Mouse (Mus musculus) forebrain, embryonic 13.5 days (tissue): ENCODE measurements around the gene Gm28308. TPM values are rescaled to one million over a fixed set of nuclear protein-coding genes. Genes with fewer than 3 reads are reported as not detected.

Experiments used
- ATAC-seq: fragments of 200-750 bp; cut with Nextera tagmentation; 2 replicates; pipeline ENCODE4 v1.8.0; 2017
- H3K27ac ChIP-seq: fragments of 300-500 bp; sonication (generic); 2 replicates; pipeline ENCODE4 v1.5.1; 2015; ENCODE audit warnings: inconsistent platforms, mild to moderate bottlenecking, moderate library complexity
- H3K27me3 ChIP-seq: fragments of 300-500 bp; sonication (generic); 2 replicates; pipeline ENCODE4 v1.6.1; 2015; ENCODE audit warnings: mild to moderate bottlenecking, inconsistent platforms
- H3K36me3 ChIP-seq: fragments of 300-500 bp; sonication (generic); 2 replicates; pipeline ENCODE4 v1.6.1; 2015; ENCODE audit warnings: mild to moderate bottlenecking, inconsistent platforms; ENCODE audit not compliant: poor library complexity, severe bottlenecking
- H3K4me1 ChIP-seq: fragments of 300-500 bp; sonication (generic); 2 replicates; pipeline ENCODE4 v1.6.1; 2015; ENCODE audit warnings: inconsistent platforms
- H3K4me2 ChIP-seq: fragments of 300-500 bp; sonication (generic); 2 replicates; pipeline ENCODE4 v1.6.1; 2015; ENCODE audit warnings: inconsistent platforms, mild to moderate bottlenecking, moderate library complexity
- H3K4me3 ChIP-seq: fragments of 300-500 bp; sonication (generic); 2 replicates; pipeline ENCODE4 v1.5.1; 2015; ENCODE audit warnings: mild to moderate bottlenecking, inconsistent platforms
- H3K9ac ChIP-seq: fragments of 300-500 bp; sonication (generic); 2 replicates; pipeline ENCODE4 v1.6.1; 2015; ENCODE audit warnings: mild to moderate bottlenecking, inconsistent platforms
- H3K9me3 ChIP-seq: fragments of 300-500 bp; sonication (generic); replicated peaks from 2 replicates; pipeline ENCODE4 v1.6.1; 2016; ENCODE audit warnings: inconsistent platforms
- WGBS: fragments of 180-500 bp; shearing (Covaris S2); methylation state at CpG from one replicate; pipeline ENCODE4 v1.1.7; 2015; 5-methylcytosine and 5-hydroxymethylcytosine counted together
- microRNA counts: library from miRNA; unstranded; fragments of <30 nt; microRNA quantifications from one replicate; lab custom pipeline; 2016
- microRNA-seq: library from miRNA; unstranded; fragments of <30 nt; microRNA quantifications from one replicate; pipeline ENCODE4, GENCODE M21; 2016
- polyA plus RNA-seq: library from polyadenylated mRNA; unstranded; fragments of >200 nt; fragmentation: Nextera tagmentation; extraction: Ambion mirVana; gene quantifications from 2 replicates; pipeline ENCODE4 v1.2.1, GENCODE M21; 2015

Gene Gm28308
- polyA plus RNA-seq, 1 experiment from 2014 or later, result not detected

- Histone ChIP-seq H3K27ac (peak overlapping the region; percentile 37; the same call in 1 of the 2 replicates), H3K9ac (no peak overlapping the region)
Measured at GRCm38 (mm10) chr6:52118903-52119635, 94.1 kb downstream of the Gm28308 start.

DNA sequence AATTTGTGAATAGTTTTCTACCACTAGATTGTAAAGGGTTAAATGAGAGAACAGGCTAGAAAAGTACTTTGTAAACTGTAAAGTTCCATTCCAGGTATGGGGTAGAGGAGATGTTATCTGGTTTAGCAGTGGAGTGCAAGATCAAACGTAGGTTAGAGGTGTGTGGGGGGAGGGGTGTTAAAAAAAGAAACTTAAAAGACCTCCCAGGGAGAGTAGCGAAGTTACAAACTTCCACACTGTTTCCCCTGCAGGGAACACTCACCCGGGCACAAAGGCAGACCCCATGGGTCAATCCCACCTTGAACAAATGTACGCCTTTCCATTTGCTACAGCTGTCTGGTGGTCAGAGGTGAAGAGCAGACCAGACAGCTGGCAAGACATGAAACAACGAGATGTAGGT is 97.2 kb downstream of the Gm28308 start:
- peaks cover 20% of the 10 kb centered on the region for H3K4me1 ChIP-seq
- H3K4me3 ChIP-seq, result no peak overlapping the region
- no peak overlapping the region for H3K4me2 ChIP-seq
- ATAC-seq, result no peak
- no peaks in the 10 kb centered on the region for H3K9me3 ChIP-seq
- H3K36me3 ChIP-seq, result no peaks in the 10 kb centered on the region
- 28% methylated on average over 5 of the region's 5 CpGs for WGBS
- H3K27ac ChIP-seq, result no peak overlapping the region
- H3K27me3 ChIP-seq, result no peaks in the 10 kb centered on the region; the same call in 1 of the 2 replicates
- H3K9ac ChIP-seq, result no peak overlapping the region

More at GRCm38 (mm10) chr6:52118903-52119635, 94.1 kb downstream of the Gm28308 start:
- no peaks in the 10 kb centered on the region for H3K36me3 ChIP-seq
- H3K9me3 ChIP-seq, result no peaks in the 10 kb centered on the region
- peak; percentile 91 for ATAC-seq
- H3K27me3 ChIP-seq, result no peaks in the 10 kb centered on the region; the same call in 1 of the 2 replicates
- WGBS, result 20% methylated on average over 6 of the region's 6 CpGs
- H3K4me1 ChIP-seq, result peaks cover 20% of the 10 kb centered on the region
- peak overlapping the region; percentile 28; the same call in 1 of the 2 replicates for H3K4me2 ChIP-seq
- no peak overlapping the region for H3K4me3 ChIP-seq

MicroRNA genes within 50 kb of the gene (microRNA counts, 519-probe panel; counts per million panel counts)
- 177 counts per million, percentile 53 among the panel's probes with 10 or more counts for microRNA mmu-miR-196b (lab: Ali Mortazavi, UCI)

Small RNAs within 50 kb of the gene (microRNA-seq; reads per million reads assigned to microRNA genes)
- 23.6 reads per million, percentile 32 among the genes with 10 or more reads in this experiment for gene Mir196b

Other genes with a start within 250 kb of the Gm28308 start
- gene Skap2, start 200.8 kb downstream of the Gm28308 start, polyA plus RNA-seq, result 3.6 and 4.1 TPM in 2 replicates
- not detected in 2 replicates for gene Hoxa1, start 55.0 kb downstream of the Gm28308 start, polyA plus RNA-seq
- gene Hoxa2, start 48.5 kb downstream of the Gm28308 start, polyA plus RNA-seq, result not detected in 2 replicates
- not detected in 2 replicates for gene 5730596B20Rik, start 35.8 kb downstream of the Gm28308 start, polyA plus RNA-seq
- gene Hoxa4, start 21.6 kb downstream of the Gm28308 start, polyA plus RNA-seq, result not detected in 2 replicates
- not detected in 2 replicates for gene Hoxa5, start 8.8 kb downstream of the Gm28308 start, polyA plus RNA-seq
- not detected in 2 replicates for gene Hoxa6, start 4.6 kb downstream of the Gm28308 start, polyA plus RNA-seq
- gene Hoxa3, start within 50 bp of the Gm28308 start, polyA plus RNA-seq, result not detected in 2 replicates
- gene Hoxa7, start 8.5 kb upstream of the Gm28308 start, polyA plus RNA-seq, result not detected in 2 replicates
- not detected in 2 replicates for gene Hoxa9, start 17.8 kb upstream of the Gm28308 start, polyA plus RNA-seq
- gene Hoxa10, start 27.5 kb upstream of the Gm28308 start, polyA plus RNA-seq, result 0.09 TPM in 1 of 2 replicates, not detected in the other
- gene Hoxa11, start 32.5 kb upstream of the Gm28308 start, polyA plus RNA-seq, result 0.12 TPM in 1 of 2 replicates, not detected in the other
- not detected in 2 replicates for gene Hoxa13, start 47.5 kb upstream of the Gm28308 start, polyA plus RNA-seq
- gene Evx1, start 100.2 kb upstream of the Gm28308 start, polyA plus RNA-seq, result not detected in 2 replicates